Mouse (Mus musculus) midbrain, embryonic 15.5 days (tissue): ENCODE results near the gene Retreg2. TPM values are rescaled to one million over a fixed set of nuclear protein-coding genes. Genes with fewer than 3 reads are reported as not detected.

Source experiments
- ATAC-seq: fragments of 200-750 bp; cut with Nextera tagmentation; replicated peaks from 2 replicates; pipeline ENCODE4 v1.8.0; 2017; ENCODE audit warnings: moderate TSS enrichment
- H3K27ac ChIP-seq: fragments of 300-500 bp; sonication (generic); 2 replicates; pipeline ENCODE4 v1.5.1; 2015; ENCODE audit warnings: mild to moderate bottlenecking, inconsistent platforms
- H3K27me3 ChIP-seq: fragments of 300-500 bp; sonication (generic); replicated peaks from 2 replicates; pipeline ENCODE4 v1.6.1; 2015; ENCODE audit warnings: inconsistent platforms
- H3K36me3 ChIP-seq: fragments of 300-500 bp; sonication (generic); replicated peaks from 2 replicates; pipeline ENCODE4 v1.6.1; 2015; ENCODE audit warnings: inconsistent platforms
- H3K4me1 ChIP-seq: fragments of 300-500 bp; sonication (generic); 2 replicates; pipeline ENCODE4 v1.6.1; 2015; ENCODE audit warnings: inconsistent platforms
- H3K4me2 ChIP-seq: fragments of 300-500 bp; sonication (generic); 2 replicates; pipeline ENCODE4 v1.6.1; 2015; ENCODE audit warnings: inconsistent platforms, mild to moderate bottlenecking, moderate library complexity
- H3K4me3 ChIP-seq: fragments of 300-500 bp; sonication (generic); 2 replicates; pipeline ENCODE4 v1.5.1; 2015; ENCODE audit warnings: mild to moderate bottlenecking, inconsistent platforms
- H3K9ac ChIP-seq: fragments of 300-500 bp; sonication (generic); 2 replicates; pipeline ENCODE4 v1.6.1; 2015; ENCODE audit warnings: mild to moderate bottlenecking, inconsistent platforms
- H3K9me3 ChIP-seq: fragments of 300-500 bp; sonication (generic); 2 replicates; pipeline ENCODE4 v1.6.1; 2016; ENCODE audit warnings: inconsistent platforms
- WGBS: fragments of 180-500 bp; shearing (Covaris S2); methylation state at CpG from one replicate; pipeline ENCODE4 v1.1.7; 2015; ENCODE audit warnings: mixed read lengths; 5-methylcytosine and 5-hydroxymethylcytosine counted together
- polyA plus RNA-seq: library from polyadenylated mRNA; unstranded; fragments of >200 nt; fragmentation: Nextera tagmentation; extraction: Ambion mirVana; gene quantifications from 2 replicates; pipeline ENCODE4 v1.2.1, GENCODE M21; 2015

Gene Retreg2
- polyA plus RNA-seq = 143 and 153 TPM in 2 replicates

- peak within 1 kb of the TSS; percentile 75 for H3K4me3 ChIP-seq
- no peaks in the 10 kb centered on the region for H3K27me3 ChIP-seq
- peak; percentile 90 for ATAC-seq
- under 1% methylated on average over 91 of the region's 91 CpGs for WGBS
- H3K36me3 ChIP-seq = peaks cover 41% of the 10 kb centered on the region
- peak within 1 kb of the TSS; percentile 88 for H3K9ac ChIP-seq
- H3K9me3 ChIP-seq = no peaks in the 10 kb centered on the region
- peak within 1 kb of the TSS; percentile 92 for H3K4me2 ChIP-seq
- H3K4me1 ChIP-seq = peaks cover 43% of the 10 kb centered on the region
- peak within 1 kb of the TSS; percentile 98 for H3K27ac ChIP-seq
These were observed at the start of gene Retreg2, which contains the start of gene Cnppd1 for GRCm38 (mm10) chr1:75142301-75143261. Retreg2 (plus strand) TSS chr1:75142778. Cnppd1 (minus strand) TSS chr1:75142711.

DNA sequence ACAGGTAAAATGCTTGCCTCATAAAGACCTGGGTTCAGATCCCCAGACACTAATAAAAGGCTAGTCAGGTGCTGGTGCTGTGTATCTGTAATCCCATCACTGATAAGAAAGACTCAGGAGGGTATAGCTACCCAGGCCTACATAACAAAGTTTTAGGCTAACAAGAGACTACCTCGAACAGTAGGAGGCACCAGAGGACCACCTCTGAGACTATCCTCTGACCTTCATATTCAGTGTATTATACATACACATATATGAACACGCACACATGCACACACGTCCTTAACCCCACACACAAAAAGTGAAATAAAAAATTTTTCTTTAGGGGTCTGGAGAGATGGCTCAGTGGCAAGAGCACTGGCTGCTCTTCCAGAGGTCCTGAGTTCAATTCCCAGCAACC, 20.4 kb upstream of the Retreg2 start:
- no peak overlapping the region for H3K9ac ChIP-seq
- no peaks in the 10 kb centered on the region for H3K9me3 ChIP-seq
- no peak for ATAC-seq
- 87% methylated on average over 3 of the region's 3 CpGs for whole genome bisulfite sequencing
- no peak overlapping the region for H3K4me3 ChIP-seq
- H3K4me2 ChIP-seq = no peak overlapping the region
- no peak overlapping the region for H3K27ac ChIP-seq
- H3K27me3 ChIP-seq = no peaks in the 10 kb centered on the region
- no peaks in the 10 kb centered on the region for H3K36me3 ChIP-seq
- H3K4me1 ChIP-seq = peaks cover 7% of the 10 kb centered on the region; the same call in 1 of the 2 replicates

DNA sequence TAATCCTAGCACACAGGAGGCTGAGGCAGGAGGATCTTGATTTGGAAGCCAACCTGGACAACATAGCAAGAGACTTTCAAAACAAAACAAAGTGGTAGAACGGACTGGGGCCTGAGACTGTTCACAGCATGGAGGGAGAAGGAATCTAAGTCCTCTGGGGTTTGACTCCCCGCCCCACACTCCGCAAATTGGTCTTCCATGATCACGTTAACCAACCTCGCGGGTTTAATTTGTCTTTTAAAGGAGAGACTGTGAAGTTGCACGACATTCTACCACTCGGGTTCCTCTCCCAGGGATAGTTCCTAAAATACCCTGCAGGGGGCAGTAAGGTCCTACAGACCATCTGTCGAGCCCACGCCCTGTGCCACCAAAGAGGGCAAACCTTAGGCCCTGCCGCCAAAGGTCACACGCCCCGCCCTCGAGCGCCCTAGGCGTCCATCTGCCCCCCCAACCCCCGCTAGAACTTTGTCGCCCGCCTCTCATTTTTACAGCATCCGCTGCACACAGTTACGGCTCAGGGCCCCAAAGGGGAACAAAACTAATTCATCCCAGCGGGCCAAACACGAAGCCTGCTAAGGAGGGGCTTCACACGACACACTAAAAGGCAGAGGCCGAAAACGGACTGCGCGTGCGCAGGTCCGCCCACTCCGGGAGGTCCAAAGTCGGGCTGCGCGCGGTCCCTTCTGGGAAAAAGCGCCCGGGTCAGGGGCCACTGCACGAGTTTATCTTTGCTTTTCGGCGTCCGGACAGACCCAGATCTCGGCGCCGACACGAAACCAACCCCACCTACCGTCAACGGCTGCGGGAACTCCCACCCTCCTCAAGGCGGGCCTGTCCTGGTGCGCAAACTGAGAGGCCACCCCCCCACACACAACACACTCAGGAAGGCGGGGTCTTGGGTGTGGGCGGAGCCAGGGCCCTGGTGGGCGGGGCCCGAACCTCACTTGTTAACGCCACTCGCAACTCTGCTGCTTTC, 17.9 kb upstream of the Retreg2 start, which contains the start of gene Nhej1:
Gene Nhej1 (minus strand): TSS at position 855 of the 976 bp plus-strand sequence.
- Histone ChIP-seq H3K4me1 (peaks cover 7% of the 10 kb centered on the region; the same call in 1 of the 2 replicates), H3K4me2 (peak within 1 kb of the TSS; percentile 69), H3K36me3 (no peaks in the 10 kb centered on the region), H3K4me3 (peak within 1 kb of the TSS; percentile 57), H3K27me3 (no peaks in the 10 kb centered on the region), H3K27ac (peak within 1 kb of the TSS; percentile 91), H3K9ac (peak within 1 kb of the TSS; percentile 65), H3K9me3 (no peaks in the 10 kb centered on the region)
- ATAC-seq = peak; percentile 94
- 2% methylated on average over 56 of the region's 56 CpGs for WGBS

DNA sequence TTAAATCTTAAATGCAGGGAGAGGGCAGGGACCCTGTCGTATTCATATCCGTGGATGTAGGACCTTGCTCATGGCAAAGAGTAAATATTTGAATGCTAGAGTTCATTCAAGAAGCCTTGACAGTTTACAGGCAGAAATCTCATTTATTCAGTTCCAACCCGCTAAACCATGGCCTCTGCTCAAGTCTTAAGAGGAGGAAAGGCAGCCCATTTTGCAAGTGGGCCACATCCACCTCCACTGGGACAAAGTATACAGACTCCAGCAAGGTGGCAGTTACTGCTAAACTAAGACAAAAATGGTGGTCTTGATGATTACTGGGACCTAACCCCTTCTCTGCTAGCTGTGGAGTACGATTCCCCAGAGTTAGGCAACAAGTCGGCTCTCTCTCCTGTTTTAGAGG, 17.2 kb upstream of the Retreg2 start:
- peak overlapping the region; percentile 57 for H3K4me3 ChIP-seq
- peaks cover 7% of the 10 kb centered on the region; the same call in 1 of the 2 replicates for H3K4me1 ChIP-seq
- H3K4me2 ChIP-seq = peak overlapping the region; percentile 69
- 0 out of 2 replicates have a peak, but pooled peaks have one; percentile 10 for ATAC-seq
- H3K27me3 ChIP-seq = no peaks in the 10 kb centered on the region
- peak overlapping the region; percentile 91; the same call in 1 of the 2 replicates for H3K27ac ChIP-seq
- H3K9ac ChIP-seq = peak overlapping the region; percentile 65
- no peaks in the 10 kb centered on the region for H3K9me3 ChIP-seq
- H3K36me3 ChIP-seq = no peaks in the 10 kb centered on the region
- WGBS = 34% methylated on average over 5 of the region's 5 CpGs

- WGBS = 85% methylated on average over 3 of the region's 3 CpGs
- no peaks in the 10 kb centered on the region for H3K9me3 ChIP-seq
- ATAC-seq = no peak
- no peak overlapping the region for H3K4me2 ChIP-seq
- H3K4me3 ChIP-seq = no peak overlapping the region
- H3K36me3 ChIP-seq = no peaks in the 10 kb centered on the region
- no peak overlapping the region for H3K27ac ChIP-seq
- H3K27me3 ChIP-seq = no peaks in the 10 kb centered on the region
- peaks cover 7% of the 10 kb centered on the region; the same call in 1 of the 2 replicates for H3K4me1 ChIP-seq
- H3K9ac ChIP-seq = no peak overlapping the region
These were observed 13.9 kb upstream of the Retreg2 start for GRCm38 (mm10) chr1:75128641-75129040.

DNA sequence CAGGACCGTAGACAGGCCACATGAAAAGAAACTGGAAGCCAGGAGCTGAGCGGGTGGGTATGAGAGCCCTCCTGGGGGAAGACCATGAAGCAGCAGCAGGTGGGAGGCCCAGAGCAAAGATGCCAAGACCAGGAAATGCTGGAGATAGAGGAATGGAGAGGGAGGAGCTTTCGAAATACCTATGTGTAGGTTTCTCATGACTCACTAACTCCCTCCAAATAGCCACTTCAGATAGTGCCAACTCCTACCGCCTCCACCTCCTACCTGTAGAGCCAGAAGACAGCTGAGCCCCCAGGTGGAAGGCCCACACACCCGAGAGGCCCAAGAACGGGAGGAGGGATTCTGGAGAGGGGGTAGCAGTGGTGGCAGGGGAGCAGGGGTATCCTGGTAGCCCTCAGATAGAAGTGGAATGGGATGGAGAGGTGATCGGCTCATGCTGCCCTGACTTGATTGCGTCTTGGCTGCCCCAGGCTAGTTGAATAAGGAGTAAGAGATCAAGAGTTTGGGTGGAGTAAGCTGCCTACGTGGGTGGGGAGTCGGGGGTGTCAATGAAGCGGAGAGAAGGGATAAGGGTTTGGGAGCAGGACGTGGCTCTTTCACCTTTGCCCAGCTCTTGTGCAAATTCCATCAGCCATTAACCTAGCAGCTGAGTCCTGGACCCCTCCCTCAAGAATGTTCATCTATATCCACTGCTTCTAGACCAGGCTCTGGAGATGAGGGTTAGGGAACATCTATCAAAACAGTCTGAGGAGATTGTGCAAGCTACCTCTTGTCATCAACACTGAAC, 9.0 kb upstream of the Retreg2 start, which contains the start of gene Slc23a3:
Gene Slc23a3 (minus strand): TSS at position 470 of the 787 bp plus-strand sequence.
- Histone ChIP-seq H3K4me1 (no peaks in the 10 kb centered on the region), H3K36me3 (peaks cover 13% of the 10 kb centered on the region; the same call in 1 of the 2 replicates), H3K4me3 (no peak within 1 kb of the TSS), H3K9ac (no peak within 1 kb of the TSS), H3K27me3 (no peaks in the 10 kb centered on the region), H3K27ac (no peak within 1 kb of the TSS), H3K4me2 (no peak within 1 kb of the TSS), H3K9me3 (no peaks in the 10 kb centered on the region)
- WGBS = 62% methylated on average over 12 of the region's 12 CpGs
- ATAC-seq = no peak

GRCm38 (mm10) chr1:75136293-75136692, 6.3 kb upstream of the Retreg2 start:
- Histone ChIP-seq H3K27me3 (no peaks in the 10 kb centered on the region), H3K4me2 (no peak overlapping the region), H3K4me1 (peaks cover 23% of the 10 kb centered on the region), H3K27ac (no peak overlapping the region), H3K9me3 (no peaks in the 10 kb centered on the region), H3K4me3 (no peak overlapping the region), H3K36me3 (peaks cover 14% of the 10 kb centered on the region; the same call in 1 of the 2 replicates), H3K9ac (no peak overlapping the region)
- WGBS = 83% methylated on average over 6 of the region's 6 CpGs
- ATAC-seq = no peak

DNA sequence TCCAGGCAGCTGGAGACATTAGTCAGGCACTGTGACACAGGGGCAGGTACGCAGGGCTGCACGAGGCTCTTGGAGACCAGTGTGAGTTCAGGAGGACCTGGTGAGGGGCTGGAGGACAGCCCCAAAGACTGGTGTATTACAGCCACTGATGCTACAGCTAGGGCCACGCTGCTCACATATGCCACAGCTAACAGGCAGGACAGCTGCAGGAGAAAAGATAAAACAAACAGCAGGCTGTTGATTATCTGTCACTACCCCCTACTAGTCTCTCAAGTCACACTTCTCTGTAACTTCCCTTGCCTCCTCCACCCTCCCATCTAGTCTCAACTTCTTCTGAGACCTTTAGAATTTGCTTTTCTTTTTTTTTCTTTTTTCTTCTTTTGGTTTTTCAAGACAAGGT, 5.8 kb upstream of the Retreg2 start:
- H3K4me3 ChIP-seq = no peak overlapping the region
- no peak overlapping the region for H3K9ac ChIP-seq
- WGBS = 93% methylated on average over 3 of the region's 3 CpGs
- H3K27ac ChIP-seq = no peak overlapping the region
- no peak overlapping the region for H3K4me2 ChIP-seq
- H3K4me1 ChIP-seq = peaks cover 23% of the 10 kb centered on the region
- H3K36me3 ChIP-seq = peaks cover 14% of the 10 kb centered on the region; the same call in 1 of the 2 replicates
- H3K9me3 ChIP-seq = no peaks in the 10 kb centered on the region
- ATAC-seq = no peak
- H3K27me3 ChIP-seq = no peaks in the 10 kb centered on the region

- H3K27me3 ChIP-seq = no peaks in the 10 kb centered on the region
- H3K4me1 ChIP-seq = peaks cover 28% of the 10 kb centered on the region
- H3K36me3 ChIP-seq = peaks cover 14% of the 10 kb centered on the region; the same call in 1 of the 2 replicates
- no peak overlapping the region for H3K9ac ChIP-seq
- no peak overlapping the region for H3K27ac ChIP-seq
- H3K4me3 ChIP-seq = no peak overlapping the region
- no peaks in the 10 kb centered on the region for H3K9me3 ChIP-seq
- no peak for ATAC-seq
- H3K4me2 ChIP-seq = no peak overlapping the region
- WGBS = 98% methylated on average over 2 of the region's 2 CpGs
These were observed 4.1 kb upstream of the Retreg2 start for GRCm38 (mm10) chr1:75138448-75138847.

DNA sequence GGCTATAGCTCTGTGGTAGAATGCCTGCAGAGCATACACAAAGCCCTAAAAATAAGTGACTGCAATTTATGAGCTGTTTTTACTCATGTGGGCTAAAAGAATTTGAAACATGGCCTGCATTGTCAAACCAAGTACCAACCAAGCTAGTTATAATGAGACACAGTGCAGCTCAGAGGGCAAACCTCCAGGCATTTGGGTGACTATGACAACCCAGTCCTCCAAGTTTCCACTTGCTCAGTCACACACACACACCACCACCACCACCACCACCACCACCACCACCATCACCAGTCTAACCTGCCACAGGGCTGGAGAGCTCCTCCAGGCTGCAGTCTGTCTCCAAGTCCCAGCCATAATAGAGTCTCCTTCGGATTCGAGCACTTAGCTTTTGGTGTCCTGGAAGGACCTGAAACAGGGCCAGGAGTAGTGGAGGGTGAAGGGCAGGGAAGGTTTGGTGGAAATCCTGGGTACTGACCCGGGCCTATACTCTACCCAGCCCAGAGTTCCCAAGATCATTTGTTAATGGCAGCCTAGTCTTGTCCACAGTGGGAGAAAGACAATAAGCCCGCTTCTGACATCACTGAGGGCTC, 1.9 kb upstream of the Retreg2 start:
- H3K4me1 ChIP-seq = peaks cover 43% of the 10 kb centered on the region
- no peak overlapping the region; the same call in 1 of the 2 replicates for H3K27ac ChIP-seq
- ATAC-seq = no peak
- WGBS = 63% methylated on average over 4 of the region's 4 CpGs
- no peaks in the 10 kb centered on the region for H3K9me3 ChIP-seq
- peak overlapping the region; percentile 88 for H3K9ac ChIP-seq
- H3K4me3 ChIP-seq = peak overlapping the region; percentile 75
- peaks cover 27% of the 10 kb centered on the region for H3K36me3 ChIP-seq
- no peaks in the 10 kb centered on the region for H3K27me3 ChIP-seq
- peak overlapping the region; percentile 92 for H3K4me2 ChIP-seq
